Mouse (Mus musculus): ENCODE measurements around the gene Neurod2. TPM values are rescaled to one million over a fixed set of nuclear protein-coding genes. Genes with fewer than 3 reads are reported as not detected.

The Neurod2 gene
- polyA plus RNA-seq, 1 experiment: not detected

- DNase-seq (ENCODE audit: low read depth): no peak
Observed at GRCm38 (mm10) chr11:98354445-98354844, 25.0 kb upstream of the Neurod2 start.

DNA sequence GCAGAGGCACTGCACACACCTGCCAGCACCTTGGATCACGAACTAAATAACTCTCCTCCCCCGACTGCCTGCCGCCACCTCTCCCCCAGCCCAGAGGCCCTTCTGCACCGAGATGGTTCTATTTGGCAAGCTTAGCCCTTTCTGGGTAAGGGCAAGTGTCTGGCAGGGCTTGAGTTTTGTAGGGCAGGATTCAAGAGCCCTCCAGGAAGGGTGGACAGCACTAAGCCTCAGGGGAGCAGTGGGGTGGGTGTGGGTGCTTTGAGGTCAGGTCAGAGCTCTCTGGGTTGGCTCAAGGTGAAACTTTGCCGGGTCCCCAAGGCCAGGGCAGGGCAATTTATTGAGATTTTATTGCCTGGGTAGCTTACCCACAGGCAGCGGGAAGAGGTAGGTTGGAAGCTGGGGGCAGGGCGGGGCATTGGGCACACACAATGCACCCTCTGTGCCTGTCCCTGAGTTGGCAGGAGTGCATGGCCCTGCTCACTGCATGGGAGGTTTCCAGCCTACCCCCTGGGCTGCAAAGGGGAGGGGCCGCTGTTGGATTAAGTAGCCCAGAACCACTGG, 24.3 kb upstream of the Neurod2 start:
- DNase-seq (ENCODE audit: low read depth): no peak

- DNase-seq (ENCODE audit: low read depth): no peak
Observed at GRCm38 (mm10) chr11:98352272-98352990, 23.0 kb upstream of the Neurod2 start.

- DNase-seq (ENCODE audit: low read depth): no peak
Observed at GRCm38 (mm10) chr11:98349308-98349707, 19.9 kb upstream of the Neurod2 start.

DNA sequence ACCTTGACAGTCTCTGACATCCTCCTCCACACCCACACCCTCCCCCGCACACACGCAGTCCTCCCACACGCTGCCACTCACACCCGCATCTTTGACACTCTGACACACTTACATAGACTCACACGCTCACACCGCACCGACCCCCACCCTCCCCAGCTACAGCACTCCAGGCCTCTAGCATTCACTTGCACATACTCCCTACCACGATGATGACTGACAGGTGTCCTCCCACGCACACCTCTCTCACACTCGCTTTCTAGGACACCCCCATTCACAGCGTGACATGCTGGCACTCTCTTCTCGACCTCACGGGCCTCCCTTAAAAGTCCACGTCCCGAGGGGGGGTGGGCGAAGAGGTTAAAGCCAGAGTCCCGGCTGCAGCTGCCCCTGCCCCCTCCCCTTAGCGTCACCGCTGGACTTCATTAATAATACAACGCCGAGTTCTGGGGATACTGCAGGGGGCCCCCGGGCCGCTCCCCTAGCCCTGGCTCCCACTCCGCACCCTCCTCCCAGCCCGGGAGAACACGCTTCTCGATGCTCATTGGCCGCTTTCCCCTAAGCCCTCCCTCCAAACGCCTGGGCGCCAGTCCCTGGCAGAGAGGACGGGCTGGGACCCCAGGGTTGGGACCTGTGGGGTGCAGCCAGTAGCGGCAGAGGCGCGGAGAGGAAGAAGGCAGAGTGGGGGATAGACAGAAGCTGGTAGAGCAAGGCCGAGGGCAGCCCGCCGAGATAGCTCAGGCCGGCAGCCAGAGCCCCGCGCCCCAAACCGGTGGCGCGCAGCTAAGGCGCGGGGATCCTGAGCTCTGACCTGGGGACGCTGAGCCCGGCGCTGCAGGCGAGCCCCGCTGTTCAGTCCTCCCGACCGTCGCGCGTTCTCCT, 18.9 kb upstream of the Neurod2 start, which contains the start of gene Ppp1r1b:
Gene Ppp1r1b, plus strand, starts transcription at position 322 of the 879 bp plus-strand sequence.
- no peak for DNase-seq (ENCODE audit: low read depth)

DNA sequence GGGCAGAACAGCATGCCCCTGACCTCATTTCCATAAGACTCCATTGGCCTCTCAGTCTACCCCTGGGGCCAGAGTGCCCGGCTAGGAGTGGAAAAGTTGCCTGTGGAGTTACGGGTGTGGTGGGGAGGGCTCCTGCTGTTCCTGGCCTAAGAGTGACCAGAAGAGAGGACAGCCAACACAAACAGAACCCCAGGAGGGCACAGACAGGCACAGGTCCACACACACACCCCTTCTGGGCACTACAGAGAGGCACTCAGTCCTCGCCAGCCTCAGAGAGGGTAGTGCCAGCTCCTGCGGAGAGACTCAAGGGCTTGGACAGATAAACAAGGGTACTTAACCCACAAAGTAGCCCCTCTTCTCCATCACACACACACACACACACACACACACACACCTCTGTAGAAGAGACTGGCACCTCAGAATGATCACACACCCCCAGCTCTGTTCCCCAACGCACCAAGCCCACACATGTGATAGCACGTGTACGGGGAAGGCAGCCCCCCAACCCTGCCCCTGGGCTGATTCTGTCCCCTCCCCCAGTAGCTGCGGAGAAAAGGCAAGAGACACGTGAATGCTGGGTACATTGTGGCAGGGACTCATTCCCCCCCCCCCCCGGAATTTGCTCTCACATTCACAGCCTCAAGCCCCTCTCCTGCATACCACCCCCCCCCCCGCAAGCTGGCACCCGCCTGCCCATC, 18.1 kb upstream of the Neurod2 start:
- DNase-seq (ENCODE audit: low read depth): no peak

- DNase-seq (ENCODE audit: low read depth): no peak
Observed at GRCm38 (mm10) chr11:98346168-98346567, 16.7 kb upstream of the Neurod2 start.

DNA sequence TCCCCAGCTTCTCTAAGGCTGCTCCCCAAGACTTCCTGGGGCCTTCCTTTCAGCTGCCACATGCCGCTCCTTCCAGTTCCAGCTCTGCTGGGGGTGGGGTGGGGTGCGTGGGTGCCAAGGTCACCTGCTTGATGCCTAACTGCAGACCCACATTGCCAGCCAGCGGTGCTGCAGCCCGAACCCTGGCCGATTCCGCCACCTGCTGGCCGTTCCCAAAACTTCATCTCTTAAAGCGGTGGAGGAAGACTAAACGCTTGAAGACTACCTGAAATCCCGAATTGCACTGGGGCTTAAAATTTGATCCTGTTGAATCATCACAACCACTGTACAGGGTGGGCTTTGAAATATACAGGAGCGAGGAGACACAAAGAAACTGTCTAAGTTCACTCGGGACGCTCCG, 15.8 kb upstream of the Neurod2 start:
- DNase-seq (ENCODE audit: low read depth): no peak

DNA sequence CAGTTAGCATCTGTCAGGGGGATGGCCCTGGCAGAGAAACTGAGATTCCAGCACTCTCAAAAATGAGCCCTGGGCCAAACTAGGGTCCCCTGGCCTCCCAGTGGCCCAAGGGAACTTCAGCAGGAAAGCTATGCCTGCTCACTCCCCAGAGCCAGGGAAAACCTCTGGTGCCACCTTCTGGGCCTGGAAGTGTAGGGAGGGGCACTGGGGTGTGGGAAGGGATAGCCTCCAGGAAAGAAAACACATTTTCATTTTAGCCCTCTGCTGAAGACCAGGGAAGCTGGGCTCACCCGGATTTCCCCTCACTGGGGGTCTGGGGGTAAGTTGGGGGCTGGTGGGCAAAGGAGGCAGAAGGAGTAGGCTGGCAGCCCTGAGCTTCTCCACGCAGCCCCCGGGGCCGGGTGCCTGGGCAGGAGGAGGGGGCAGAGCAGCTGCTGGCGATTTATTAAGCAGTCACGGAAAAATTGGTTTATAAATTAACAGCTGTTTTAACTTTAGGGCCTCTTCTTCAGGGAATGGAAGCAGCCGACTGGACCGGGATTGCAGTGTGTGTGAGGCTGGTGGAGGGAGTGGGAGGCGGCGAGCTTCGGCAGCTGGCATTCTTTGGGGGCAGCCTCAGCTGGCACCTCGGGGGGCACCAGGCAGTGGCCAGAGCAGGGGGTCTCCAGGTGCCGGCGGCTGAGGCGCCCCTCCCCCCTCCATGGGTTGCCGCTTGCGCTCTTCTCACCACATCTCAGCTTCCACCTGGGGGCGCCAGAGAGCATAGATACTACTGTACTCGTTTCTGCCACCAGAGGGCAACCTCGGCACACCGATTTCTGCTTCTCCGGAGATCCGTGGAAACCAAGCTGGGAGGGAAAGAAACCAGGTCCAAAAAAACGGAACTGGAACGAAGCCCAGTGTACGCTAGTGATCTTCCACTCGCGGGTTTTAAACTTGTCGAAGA, 12.8 kb upstream of the Neurod2 start:
- no peak for DNase-seq (ENCODE audit: low read depth)

DNA sequence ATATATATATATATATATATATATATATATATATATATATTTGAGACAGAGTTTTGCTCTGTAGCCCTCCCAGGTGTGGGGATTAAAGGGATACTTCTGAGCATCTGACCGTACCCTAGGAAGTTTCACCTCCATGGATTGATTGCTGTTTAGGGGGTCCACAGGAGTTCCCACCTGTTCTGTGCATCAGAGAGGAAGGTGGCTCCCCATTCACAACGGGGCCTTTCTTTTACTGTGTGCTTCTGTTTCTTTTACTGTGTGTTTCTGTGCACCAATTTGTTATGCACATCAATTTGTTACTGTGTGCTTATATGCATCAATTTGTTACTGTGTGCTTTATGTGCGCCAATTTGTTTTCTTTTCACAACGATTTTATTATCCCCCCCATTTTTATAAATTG, 11.7 kb upstream of the Neurod2 start:
- no peak for DNase-seq (ENCODE audit: low read depth)

- no peak for DNase-seq (ENCODE audit: low read depth)
Observed at GRCm38 (mm10) chr11:98340597-98340996, 11.1 kb upstream of the Neurod2 start.

DNA sequence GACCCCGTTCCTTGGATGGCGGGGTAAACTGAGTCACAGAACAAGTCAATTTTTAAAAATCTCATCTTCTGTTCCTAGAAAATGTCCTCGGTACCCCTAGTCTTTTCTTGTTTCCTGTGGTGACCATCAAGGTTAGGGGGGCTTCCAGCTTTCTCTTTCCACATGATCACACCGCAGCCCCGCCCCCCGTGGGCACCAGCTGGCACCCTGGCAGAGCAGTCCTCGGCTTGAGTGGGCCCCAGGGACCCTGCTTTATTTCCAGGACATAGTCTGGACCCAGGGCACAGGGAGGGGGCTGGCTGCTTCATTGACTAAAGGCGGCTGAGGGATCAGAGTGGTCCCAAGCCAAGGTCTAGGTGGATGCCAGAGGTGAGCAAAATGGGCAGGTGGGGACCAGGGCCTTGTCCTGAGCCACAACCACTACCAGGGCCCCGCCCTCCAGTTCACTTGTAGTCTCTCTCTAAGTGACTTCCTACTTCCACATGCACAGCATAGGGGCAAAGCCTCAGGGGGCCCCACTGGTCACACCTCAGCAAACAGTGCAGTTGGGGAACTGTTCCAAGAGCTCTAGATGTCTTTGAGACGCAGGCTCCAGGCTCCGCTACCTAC, 10.3 kb upstream of the Neurod2 start:
- no peak for DNase-seq (ENCODE audit: low read depth)

- no peak for DNase-seq (ENCODE audit: low read depth)
Observed at GRCm38 (mm10) chr11:98339071-98339501, 9.6 kb upstream of the Neurod2 start.

DNA sequence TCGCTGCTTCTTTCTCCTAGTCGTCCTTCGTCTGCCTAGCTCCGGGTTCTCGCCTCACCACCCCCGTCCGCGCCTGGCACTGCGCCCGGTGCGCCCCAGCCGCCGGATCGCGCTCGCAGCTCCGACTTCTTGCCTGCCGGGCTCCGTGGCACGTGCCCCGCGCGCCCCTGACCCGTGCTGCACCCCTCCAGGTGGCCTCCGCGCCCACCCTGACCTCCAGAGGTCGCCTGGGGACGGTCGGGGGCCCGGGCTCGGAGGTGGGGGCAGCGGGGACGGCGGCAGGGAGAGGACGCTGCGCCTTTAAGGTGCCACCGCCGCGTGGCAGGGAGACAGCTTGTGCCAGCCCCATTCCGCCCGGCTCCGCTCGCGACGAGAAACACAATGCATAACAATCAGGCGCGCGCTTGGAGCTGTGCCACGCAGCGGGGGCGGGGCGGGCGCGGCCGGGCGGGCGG, 9.1 kb upstream of the Neurod2 start:
- DNase-seq (ENCODE audit: low read depth): no peak

DNA sequence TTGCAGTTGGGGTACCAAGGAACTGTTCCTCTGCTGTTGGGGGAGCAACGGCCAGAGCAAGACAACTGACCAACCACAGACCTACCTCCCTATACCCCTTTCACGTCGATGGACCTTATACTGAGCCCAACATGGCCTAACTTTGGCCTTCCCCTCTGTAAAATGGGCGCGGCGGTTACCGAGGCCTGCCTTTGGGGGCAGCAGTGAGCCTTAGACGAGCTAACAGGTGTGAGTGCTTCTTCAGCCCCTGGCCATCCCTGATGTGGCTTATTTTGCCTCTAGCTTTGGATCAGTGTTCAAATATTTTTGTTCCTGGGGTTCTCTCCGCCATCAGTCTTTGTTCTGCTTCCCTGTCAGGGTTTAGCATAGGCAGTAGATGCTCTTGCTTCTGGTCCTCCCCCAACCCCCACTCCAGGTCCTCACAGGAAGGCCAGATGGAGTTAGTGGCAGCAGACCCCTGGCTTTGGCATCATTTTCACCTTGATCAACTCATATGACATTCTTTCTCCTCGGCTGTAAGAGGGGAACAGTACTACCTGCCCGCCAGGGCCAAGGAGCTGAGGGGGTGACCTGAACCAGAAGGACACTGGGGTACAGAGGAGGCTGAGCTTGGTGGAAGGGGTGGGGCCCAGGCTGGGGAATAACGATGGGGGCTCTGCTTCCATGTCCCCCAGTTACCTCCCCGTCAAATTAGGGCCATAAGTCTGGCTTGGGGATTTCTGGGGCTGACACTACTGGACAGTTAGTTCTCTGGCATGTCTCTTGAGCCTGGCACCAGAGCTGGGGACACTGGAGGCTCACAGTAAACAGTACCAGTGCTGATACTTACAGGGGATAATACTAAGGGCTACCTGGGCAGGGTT, 7.0 kb upstream of the Neurod2 start:
- DNase-seq (ENCODE audit: low read depth): no peak

GRCm38 (mm10) chr11:98335250-98335649, 5.8 kb upstream of the Neurod2 start:
- DNase-seq (ENCODE audit: low read depth): no peak

- no peak for DNase-seq (ENCODE audit: low read depth)
Observed at GRCm38 (mm10) chr11:98333981-98334741, 4.7 kb upstream of the Neurod2 start.

GRCm38 (mm10) chr11:98333263-98333696, 3.8 kb upstream of the Neurod2 start:
- no peak for DNase-seq (ENCODE audit: low read depth)

All from gonadal fat pad, adult 2 months (tissue).